Mouse (Mus musculus) limb, embryonic 12.5 days (tissue): Measurements from ENCODE around the gene Kirrel3. TPM values are rescaled to one million over a fixed set of nuclear protein-coding genes. Genes with fewer than 3 reads are reported as not detected.

Source experiments
- ATAC-seq: fragments of 200-750 bp; cut with Nextera tagmentation; 2 replicates; pipeline ENCODE4 v1.8.0; 2017; ENCODE audit warnings: low read depth, moderate TSS enrichment; ENCODE audit not compliant: insufficient number of reproducible peaks, insufficient read depth, low FRiP score, low TSS enrichment
- H3K27ac ChIP-seq: fragments of 300-500 bp; sonication (generic); 2 replicates; pipeline ENCODE4 v1.5.1; 2016; ENCODE audit warnings: mild to moderate bottlenecking, moderate library complexity
- H3K27me3 ChIP-seq: fragments of 300-500 bp; sonication (generic); 2 replicates; pipeline ENCODE4 v1.6.1; 2016; ENCODE audit warnings: mild to moderate bottlenecking, moderate library complexity
- H3K36me3 ChIP-seq: fragments of 300-500 bp; sonication (generic); 2 replicates; pipeline ENCODE4 v1.6.1; 2016; ENCODE audit warnings: mild to moderate bottlenecking, moderate library complexity
- H3K4me1 ChIP-seq: fragments of 300-500 bp; sonication (generic); replicated peaks from 2 replicates; pipeline ENCODE4 v1.6.1; 2016
- H3K4me2 ChIP-seq: fragments of 300-500 bp; sonication (generic); 2 replicates; pipeline ENCODE4 v1.6.1; 2016; ENCODE audit warnings: mild to moderate bottlenecking, moderate library complexity
- H3K4me3 ChIP-seq: fragments of 300-500 bp; sonication (generic); replicated peaks from 2 replicates; pipeline ENCODE4 v1.5.1; 2016; ENCODE audit warnings: mild to moderate bottlenecking
- H3K9ac ChIP-seq: fragments of 300-500 bp; sonication (generic); replicated peaks from 2 replicates; pipeline ENCODE4 v1.6.1; 2016; ENCODE audit warnings: mild to moderate bottlenecking, moderate library complexity
- H3K9me3 ChIP-seq: fragments of 300-500 bp; sonication (generic); 2 replicates; pipeline ENCODE4 v1.6.1; 2016; ENCODE audit warnings: mild to moderate bottlenecking, moderate library complexity
- WGBS: fragments of 180-500 bp; shearing (Covaris S2); methylation state at CpG from one replicate; pipeline ENCODE4 v1.1.7; 2016; 5-methylcytosine and 5-hydroxymethylcytosine counted together
- polyA plus RNA-seq: library from polyadenylated mRNA; unstranded; fragments of >200 nt; fragmentation: Nextera tagmentation; extraction: Ambion mirVana; gene quantifications from 2 replicates; pipeline ENCODE4 v1.2.1, GENCODE M21; 2016

The Kirrel3 gene
- polyA plus RNA-seq, 1 experiment from 2014 or later = 7.8 TPM

GRCm38 (mm10) chr9:34781356-34781755, 295.7 kb downstream of the Kirrel3 start:
- Histone ChIP-seq H3K4me2 (no peak overlapping the region), H3K4me1 (peaks cover 6% of the 10 kb centered on the region), H3K27ac (no peak overlapping the region), H3K4me3 (no peak overlapping the region), H3K27me3 (no peaks in the 10 kb centered on the region), H3K9me3 (no peaks in the 10 kb centered on the region), H3K36me3 (no peaks in the 10 kb centered on the region), H3K9ac (no peak overlapping the region)
- no peak for ATAC-seq
- 74% methylated on average over 3 of the region's 3 CpGs for WGBS

GRCm38 (mm10) chr9:34787915-34788314, 302.2 kb downstream of the Kirrel3 start:
- H3K4me3 ChIP-seq = no peak overlapping the region
- ATAC-seq = no peak
- no peak overlapping the region for H3K27ac ChIP-seq
- H3K4me1 ChIP-seq = no peaks in the 10 kb centered on the region
- H3K36me3 ChIP-seq = no peaks in the 10 kb centered on the region
- H3K4me2 ChIP-seq = no peak overlapping the region
- H3K9ac ChIP-seq = no peak overlapping the region
- 68% methylated on average over 3 of the region's 3 CpGs for WGBS
- H3K9me3 ChIP-seq = no peaks in the 10 kb centered on the region
- no peaks in the 10 kb centered on the region for H3K27me3 ChIP-seq

- no peaks in the 10 kb centered on the region for H3K9me3 ChIP-seq
- WGBS = 10% methylated on average over 4 of the region's 4 CpGs
- H3K9ac ChIP-seq = no peak overlapping the region
- no peak overlapping the region for H3K27ac ChIP-seq
- no peaks in the 10 kb centered on the region for H3K27me3 ChIP-seq
- H3K4me3 ChIP-seq = no peak overlapping the region
- ATAC-seq = no peak
- H3K4me2 ChIP-seq = no peak overlapping the region
- peaks cover 22% of the 10 kb centered on the region for H3K4me1 ChIP-seq
- no peaks in the 10 kb centered on the region for H3K36me3 ChIP-seq
Observed at GRCm38 (mm10) chr9:34795226-34795625, 309.5 kb downstream of the Kirrel3 start.

- WGBS = 24% methylated on average over 6 of the region's 6 CpGs
- ATAC-seq = no peak; the same call in 1 of the 2 replicates
- H3K4me2 ChIP-seq = no peak overlapping the region
- H3K4me3 ChIP-seq = no peak overlapping the region
- no peaks in the 10 kb centered on the region for H3K36me3 ChIP-seq
- H3K9me3 ChIP-seq = no peaks in the 10 kb centered on the region
- H3K4me1 ChIP-seq = peaks cover 22% of the 10 kb centered on the region
- no peaks in the 10 kb centered on the region for H3K27me3 ChIP-seq
- no peak overlapping the region for H3K27ac ChIP-seq
- no peak overlapping the region for H3K9ac ChIP-seq
Observed at GRCm38 (mm10) chr9:34797688-34798339, 312.1 kb downstream of the Kirrel3 start.

DNA sequence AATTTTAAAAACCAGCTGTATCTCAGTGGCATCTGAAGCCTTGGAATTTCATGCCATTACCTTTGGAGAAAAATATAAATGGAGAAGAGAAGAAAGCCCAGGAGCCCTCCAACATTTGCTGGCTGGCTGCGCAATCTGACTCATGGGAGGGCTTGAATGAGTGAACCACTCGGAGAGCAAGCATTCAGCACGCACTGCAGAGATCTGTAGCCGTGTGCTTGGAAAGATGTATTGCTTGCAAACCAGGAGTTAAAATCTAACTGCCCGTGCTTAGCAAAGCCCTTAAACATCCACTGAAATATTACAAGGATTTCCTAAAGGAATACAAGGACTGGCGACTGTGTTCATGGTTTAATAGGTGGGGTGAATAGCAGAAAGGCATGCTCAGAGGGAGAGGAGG, 316.0 kb downstream of the Kirrel3 start:
- no peak for ATAC-seq
- Histone ChIP-seq H3K4me1 (peaks cover 16% of the 10 kb centered on the region), H3K9me3 (no peaks in the 10 kb centered on the region), H3K36me3 (no peaks in the 10 kb centered on the region), H3K27ac (no peak overlapping the region), H3K4me2 (no peak overlapping the region), H3K4me3 (no peak overlapping the region), H3K27me3 (no peaks in the 10 kb centered on the region), H3K9ac (no peak overlapping the region)
- whole genome bisulfite sequencing = 75% methylated on average over 6 of the region's 6 CpGs

DNA sequence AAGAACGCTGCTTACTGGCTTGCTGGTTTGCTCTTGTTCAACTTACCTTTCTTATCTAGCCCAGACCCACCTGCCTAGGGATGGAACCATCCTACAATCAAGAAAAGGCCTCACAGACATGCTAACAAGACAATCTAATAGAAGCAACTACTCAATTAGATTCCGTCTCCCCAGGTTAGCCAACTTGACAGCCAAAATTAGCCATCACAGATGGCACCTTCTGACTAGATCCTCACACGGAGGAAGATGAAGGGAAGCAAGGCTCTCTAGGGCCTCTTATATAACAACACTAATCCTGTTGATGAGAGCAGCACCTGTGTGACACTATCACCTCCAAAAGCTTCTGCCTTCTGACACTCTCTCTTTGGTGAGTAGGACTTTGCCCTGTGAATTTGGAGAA, 321.2 kb downstream of the Kirrel3 start:
- no peaks in the 10 kb centered on the region for H3K27me3 ChIP-seq
- H3K36me3 ChIP-seq = no peaks in the 10 kb centered on the region
- no peak overlapping the region for H3K4me2 ChIP-seq
- H3K9ac ChIP-seq = no peak overlapping the region
- no peak for ATAC-seq
- WGBS = 82% methylated on average over 3 of the region's 3 CpGs
- no peak overlapping the region for H3K27ac ChIP-seq
- no peak overlapping the region for H3K4me3 ChIP-seq
- no peaks in the 10 kb centered on the region for H3K9me3 ChIP-seq
- H3K4me1 ChIP-seq = no peaks in the 10 kb centered on the region

DNA sequence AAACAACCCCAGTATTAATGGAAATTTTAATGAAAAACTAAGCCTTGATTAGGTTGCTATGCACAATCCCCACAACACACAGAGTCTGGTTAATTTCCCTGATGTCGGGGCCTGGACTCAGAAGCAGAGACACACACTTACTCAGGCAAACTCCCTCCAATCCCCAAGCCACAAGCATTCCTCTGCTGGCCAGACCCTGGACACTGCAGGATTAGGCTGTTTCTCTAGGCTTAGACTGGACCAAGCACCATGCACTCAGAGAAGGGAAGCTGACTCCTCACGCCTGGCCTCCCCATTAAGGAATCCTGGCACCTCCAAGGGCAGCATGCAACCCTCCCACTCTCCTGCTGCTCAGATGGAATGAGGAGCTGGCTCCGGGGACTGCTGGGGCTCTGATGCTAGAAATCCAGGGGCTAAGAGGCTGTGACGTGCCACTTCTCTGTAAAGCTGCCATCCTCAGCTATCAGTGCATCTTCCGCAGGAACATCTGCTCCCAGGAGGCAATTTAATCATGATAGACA, 324.4 kb downstream of the Kirrel3 start:
- no peak overlapping the region for H3K27ac ChIP-seq
- H3K27me3 ChIP-seq = no peaks in the 10 kb centered on the region
- no peak overlapping the region for H3K4me3 ChIP-seq
- no peaks in the 10 kb centered on the region for H3K4me1 ChIP-seq
- no peak overlapping the region for H3K9ac ChIP-seq
- no peak overlapping the region for H3K4me2 ChIP-seq
- WGBS = 74% methylated on average over 5 of the region's 5 CpGs
- H3K9me3 ChIP-seq = no peaks in the 10 kb centered on the region
- ATAC-seq = no peak
- H3K36me3 ChIP-seq = no peaks in the 10 kb centered on the region

DNA sequence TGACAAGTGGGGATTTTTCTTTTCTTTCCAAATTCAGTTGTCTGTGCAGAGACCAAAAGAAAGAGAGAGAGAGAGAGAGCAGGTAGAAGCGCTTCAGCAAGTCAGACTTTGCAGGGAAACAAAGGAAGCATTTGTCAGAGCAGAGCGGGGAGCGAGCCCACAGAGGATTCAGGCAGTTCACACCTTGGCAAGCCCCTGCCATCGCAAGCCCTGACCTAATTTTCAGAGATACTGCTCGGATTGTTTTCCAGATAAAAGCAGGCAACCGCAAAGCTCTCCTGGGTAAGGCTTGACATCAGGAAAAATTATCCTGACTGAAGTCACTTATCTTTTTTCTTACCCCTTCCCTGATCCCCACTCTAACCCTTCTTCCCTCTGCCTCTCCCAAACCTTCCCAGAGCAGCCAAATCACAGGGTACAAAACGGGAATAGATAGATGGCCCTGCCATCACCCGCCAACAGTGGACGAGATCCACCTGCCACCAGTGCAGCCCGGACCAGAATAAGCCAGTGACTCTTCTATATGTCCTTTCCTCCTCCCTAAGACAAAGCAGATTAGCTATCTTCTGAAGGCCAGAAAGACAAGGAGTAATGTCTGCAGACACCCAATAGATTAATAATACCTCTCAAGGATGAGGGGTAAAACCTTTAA, 332.8 kb downstream of the Kirrel3 start:
- H3K27me3 ChIP-seq = peaks cover 8% of the 10 kb centered on the region; the same call in 1 of the 2 replicates
- H3K27ac ChIP-seq = no peak overlapping the region
- H3K36me3 ChIP-seq = no peaks in the 10 kb centered on the region
- no peaks in the 10 kb centered on the region for H3K4me1 ChIP-seq
- H3K4me2 ChIP-seq = no peak overlapping the region
- H3K9ac ChIP-seq = no peak overlapping the region
- no peak for ATAC-seq
- 33% methylated on average over 10 of the region's 10 CpGs for WGBS
- H3K9me3 ChIP-seq = no peaks in the 10 kb centered on the region
- no peak overlapping the region for H3K4me3 ChIP-seq

DNA sequence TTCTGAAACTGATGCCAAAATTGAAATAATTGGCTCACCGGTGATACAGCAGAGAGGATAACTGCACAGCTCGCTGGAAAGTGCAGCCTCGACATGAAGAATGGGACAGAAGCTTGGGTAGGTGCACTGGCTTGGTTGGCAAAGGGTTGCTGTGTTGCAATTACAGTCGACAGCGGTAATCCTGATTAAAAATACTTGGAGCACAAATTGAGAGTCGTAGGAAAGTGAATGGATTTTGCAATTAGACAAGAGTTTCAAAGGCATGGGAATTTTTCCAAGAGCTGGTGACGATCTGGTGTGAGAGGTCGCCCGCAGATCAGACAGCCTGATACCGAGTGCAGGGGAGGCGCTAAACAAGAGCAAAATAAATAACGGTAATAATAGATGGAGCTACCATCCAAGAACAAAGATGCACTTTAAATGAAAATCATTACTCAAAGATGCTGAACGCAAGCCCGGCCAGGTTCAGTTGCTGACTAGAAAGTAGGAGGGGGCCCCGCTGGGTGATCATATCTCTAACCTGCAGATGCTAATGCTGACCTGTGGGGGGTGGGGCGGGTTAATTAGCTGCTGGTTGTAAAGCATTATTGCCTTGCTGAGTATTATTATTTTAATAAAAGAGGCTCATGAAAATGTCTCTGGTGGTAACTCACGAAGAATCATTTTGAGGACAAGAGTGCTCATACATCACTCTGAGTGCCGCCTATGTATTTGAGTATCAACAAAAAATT, 338.8 kb downstream of the Kirrel3 start:
- ATAC-seq = no peak
- H3K4me1 ChIP-seq = 0 out of 2 replicates have a peak, but pooled peaks cover 5% of the 10 kb centered on the region
- H3K4me3 ChIP-seq = no peak overlapping the region
- H3K36me3 ChIP-seq = no peaks in the 10 kb centered on the region
- H3K27me3 ChIP-seq = 0 out of 2 replicates have a peak, but pooled peaks cover 4% of the 10 kb centered on the region
- H3K27ac ChIP-seq = no peak overlapping the region
- no peak overlapping the region for H3K4me2 ChIP-seq
- H3K9ac ChIP-seq = no peak overlapping the region
- no peaks in the 10 kb centered on the region for H3K9me3 ChIP-seq
- WGBS = 72% methylated on average over 18 of the region's 18 CpGs

DNA sequence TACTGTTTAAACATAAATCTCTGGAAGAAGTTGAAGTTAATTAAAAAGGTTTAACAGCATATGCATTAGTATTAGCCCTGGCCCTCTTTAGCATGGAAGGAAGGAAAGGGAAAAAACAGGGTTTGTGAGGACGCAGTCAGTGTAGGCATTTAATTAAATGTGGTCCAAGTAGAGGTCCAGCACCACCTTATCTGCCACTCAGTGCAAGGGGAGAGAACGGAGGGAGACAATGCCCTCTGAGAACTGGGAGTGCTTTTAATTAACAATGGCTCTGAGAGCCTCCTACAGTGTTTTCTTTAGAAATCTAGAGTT, 339.4 kb downstream of the Kirrel3 start:
- Histone ChIP-seq H3K27ac (no peak overlapping the region), H3K4me1 (0 out of 2 replicates have a peak, but pooled peaks cover 5% of the 10 kb centered on the region), H3K4me3 (no peak overlapping the region), H3K9me3 (no peaks in the 10 kb centered on the region), H3K9ac (no peak overlapping the region), H3K27me3 (0 out of 2 replicates have a peak, but pooled peaks cover 4% of the 10 kb centered on the region), H3K4me2 (no peak overlapping the region), H3K36me3 (no peaks in the 10 kb centered on the region)
- no peak for ATAC-seq
- 45% methylated on average over 2 of the region's 2 CpGs for WGBS

- Histone ChIP-seq H3K9me3 (no peaks in the 10 kb centered on the region), H3K36me3 (no peaks in the 10 kb centered on the region), H3K4me3 (no peak overlapping the region), H3K27ac (no peak overlapping the region), H3K9ac (no peak overlapping the region), H3K4me2 (no peak overlapping the region), H3K27me3 (0 out of 2 replicates have a peak, but pooled peaks cover 4% of the 10 kb centered on the region), H3K4me1 (0 out of 2 replicates have a peak, but pooled peaks cover 5% of the 10 kb centered on the region)
- ATAC-seq = no peak
- 83% methylated on average over 11 of the region's 11 CpGs for WGBS
Observed at GRCm38 (mm10) chr9:34825402-34826008, 339.8 kb downstream of the Kirrel3 start.
